Mouse (Mus musculus): ENCODE data around the gene Ccdc18. TPM values are rescaled to one million over a fixed set of nuclear protein-coding genes. Genes with fewer than 3 reads are reported as not detected.
A peak's percentile ranks its signal among the peaks of the same experiment; 100 is the strongest.
"Not testable (repeated sequence)": the region's sequence is repeated elsewhere in the genome, so short reads cannot be mapped to it uniquely, and the experiment has no call there.

The Ccdc18 gene
- total RNA-seq, 2 experiments from 2014 or later: 13.1 to 23.4 TPM

DNA sequence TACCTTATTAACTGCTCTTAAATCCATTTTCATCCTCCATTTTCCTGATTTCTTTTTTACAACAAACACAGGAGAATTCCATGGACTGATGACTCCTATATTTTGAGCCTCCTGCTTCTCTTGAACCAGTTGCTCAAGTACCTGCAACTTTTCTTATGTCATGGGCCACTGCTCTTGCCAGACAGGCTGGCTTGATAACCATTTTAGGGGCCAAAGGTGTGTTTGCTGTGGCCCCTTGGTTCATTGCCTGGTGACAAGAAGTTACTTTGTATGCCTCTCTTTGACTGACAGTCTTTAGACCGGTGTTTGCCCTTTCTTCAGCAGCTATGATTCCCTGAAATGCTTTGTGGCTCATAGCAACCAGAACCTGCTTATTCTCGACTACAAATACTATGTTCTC lies 117.4 kb downstream of the Ccdc18 start:
- no peak for ATAC-seq (replicated peaks; ENCODE audit: poor library complexity, severe bottlenecking)

DNA sequence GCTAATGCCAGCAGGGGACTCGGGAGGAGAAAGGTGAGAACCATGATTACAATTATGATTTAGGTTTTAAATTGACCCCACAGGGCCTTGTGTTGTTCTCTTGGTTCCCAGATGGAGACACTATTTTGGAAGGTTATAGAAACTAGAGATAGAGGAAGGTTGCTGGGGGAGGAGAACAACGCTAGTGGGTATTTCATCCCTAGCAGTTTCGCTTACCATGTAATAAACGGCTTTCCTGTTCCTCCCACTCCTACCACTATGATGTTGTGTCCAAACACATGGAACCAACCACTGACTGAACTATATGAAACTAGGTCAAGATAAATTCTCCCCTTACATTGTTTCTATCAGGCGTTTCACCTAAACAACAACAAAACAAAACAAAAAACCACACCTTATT lies 122.6 kb downstream of the Ccdc18 start:
- ATAC-seq (replicated peaks; ENCODE audit: poor library complexity, severe bottlenecking): peak; percentile 89

DNA sequence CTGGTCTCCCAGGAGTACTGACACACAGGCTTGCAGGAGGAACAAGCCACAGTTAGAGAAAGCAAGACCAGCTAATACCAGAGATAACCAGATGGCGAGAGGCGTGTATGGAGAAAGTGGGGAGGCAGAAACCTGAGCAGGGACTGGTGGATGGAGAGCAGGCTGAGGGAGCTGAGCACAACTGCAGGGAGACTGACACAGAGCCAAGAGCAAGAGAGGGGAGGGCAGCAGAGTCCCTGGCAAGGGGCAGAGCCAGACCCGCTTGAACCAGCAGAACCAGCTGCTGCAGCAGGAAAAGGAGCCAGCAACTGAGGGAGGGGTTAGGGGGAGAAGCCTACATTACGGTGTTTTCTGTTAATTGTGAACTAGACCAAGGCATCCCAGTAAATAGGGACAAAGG lies 130.0 kb downstream of the Ccdc18 start:
- no peak for ATAC-seq (replicated peaks; ENCODE audit: poor library complexity, severe bottlenecking)

- not testable (repeated sequence) for ATAC-seq (replicated peaks; ENCODE audit: poor library complexity, severe bottlenecking)
Measured at GRCm38 (mm10) chr5:108263785-108264184, 131.1 kb downstream of the Ccdc18 start.

DNA sequence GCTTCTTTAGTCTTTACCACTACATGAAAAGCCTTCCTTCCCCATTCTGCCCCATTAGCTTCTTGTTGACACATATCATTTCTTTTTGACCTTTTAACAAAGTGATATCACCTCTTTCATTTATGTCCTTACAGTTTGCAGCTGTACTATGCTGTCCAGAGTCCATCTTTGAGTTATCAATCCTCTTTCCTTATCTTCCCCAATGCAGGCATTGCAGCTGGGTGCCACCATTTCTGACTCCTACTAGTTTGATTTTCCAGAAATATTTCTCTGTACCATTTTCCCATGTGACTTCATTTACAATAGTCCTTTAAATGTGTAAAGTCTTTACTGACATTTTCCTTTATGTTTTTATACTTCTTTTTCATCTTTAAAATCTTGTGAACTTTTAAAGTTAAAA lies 134.3 kb downstream of the Ccdc18 start:
- no peak for ATAC-seq (replicated peaks; ENCODE audit: poor library complexity, severe bottlenecking)

DNA sequence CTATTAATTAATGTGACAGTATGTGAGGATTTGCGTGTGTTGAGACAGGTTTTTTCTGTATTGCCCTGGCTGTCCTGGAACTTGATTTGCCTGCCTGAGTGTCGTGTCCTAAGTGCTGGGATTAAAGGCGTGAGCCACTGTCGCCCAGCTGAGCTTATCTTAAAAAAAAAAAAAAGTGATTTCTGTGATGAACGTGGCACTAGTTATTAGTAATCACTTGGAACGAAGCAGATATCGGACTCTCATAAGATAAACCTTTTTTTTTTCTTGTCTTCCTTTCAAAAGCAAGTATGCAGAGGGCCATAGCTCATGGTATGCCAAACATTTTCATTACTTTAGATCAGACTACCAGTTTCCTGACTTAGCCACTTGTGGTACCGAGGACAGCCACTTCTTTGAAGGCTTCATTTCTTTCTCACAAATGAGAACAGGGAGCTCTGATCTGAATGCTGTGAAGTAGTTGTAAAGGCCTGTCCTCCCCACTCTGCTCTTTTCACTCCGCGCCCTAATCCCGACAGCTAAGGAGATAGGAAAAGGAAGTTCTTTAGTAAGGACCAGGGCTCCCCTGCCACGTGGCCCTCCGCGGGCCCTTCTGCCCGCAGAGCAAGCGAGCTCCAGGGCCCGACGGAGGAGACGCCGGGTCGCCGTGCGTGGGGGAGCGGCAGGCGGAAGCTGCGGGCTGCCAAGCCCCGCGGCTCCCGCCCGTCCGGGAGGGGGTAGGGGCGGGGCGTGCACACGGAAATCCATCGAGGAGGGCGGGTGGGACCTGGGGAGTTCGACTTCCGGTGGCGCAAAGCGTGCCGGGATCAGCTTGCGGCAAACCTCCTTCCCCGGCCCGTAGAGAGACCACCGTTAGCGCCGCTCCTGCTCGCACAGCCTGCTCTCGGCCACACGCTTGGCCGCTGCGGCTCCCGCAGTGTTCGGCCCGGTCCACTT lies 135.7 kb downstream of the Ccdc18 start, which contains the start of gene Dr1:
TSS of gene Dr1 (plus strand) at position 771 of the 936 bp plus-strand sequence.
- ATAC-seq (replicated peaks; ENCODE audit: poor library complexity, severe bottlenecking): peak; percentile 88

- peak; percentile 8 for ATAC-seq (replicated peaks; ENCODE audit: poor library complexity, severe bottlenecking)
Measured at GRCm38 (mm10) chr5:108269063-108269810, 136.6 kb downstream of the Ccdc18 start.

- no peak for ATAC-seq (replicated peaks; ENCODE audit: poor library complexity, severe bottlenecking)
Measured at GRCm38 (mm10) chr5:108269811-108270151, 137.1 kb downstream of the Ccdc18 start.

DNA sequence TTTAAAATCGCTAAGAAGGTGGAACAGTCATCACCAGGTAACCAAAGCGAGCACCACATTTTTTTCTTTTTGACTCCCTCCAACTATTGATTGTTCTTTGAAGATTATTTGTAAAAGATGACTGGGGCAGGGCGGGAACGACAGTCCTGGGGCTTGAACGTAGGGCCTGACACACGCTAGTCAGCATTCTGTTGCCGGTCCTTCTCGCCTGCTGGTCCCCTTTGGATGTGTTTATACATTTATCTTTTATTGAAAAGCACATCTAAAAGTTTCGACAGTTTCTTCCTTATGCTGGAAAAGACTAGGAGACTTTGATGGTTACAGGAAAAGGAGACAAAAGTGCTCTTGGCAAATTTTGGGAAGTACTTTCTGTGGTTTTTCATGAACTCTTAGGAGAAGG lies 137.7 kb downstream of the Ccdc18 start:
- no peak for ATAC-seq (replicated peaks; ENCODE audit: poor library complexity, severe bottlenecking)

- not testable (repeated sequence) for ATAC-seq (replicated peaks; ENCODE audit: poor library complexity, severe bottlenecking)
Measured at GRCm38 (mm10) chr5:108271345-108271744, 138.7 kb downstream of the Ccdc18 start.

Other genes with a start within 250 kb of the Ccdc18 start
- gene Rpl5, start 232.4 kb upstream of the Ccdc18 start, total RNA-seq (2014; fragmentation: Nextera tagmentation): 433 and 504 TPM in 2 replicates
- 310 and 457 TPM in 2 replicates for gene Rpl5, start 232.4 kb upstream of the Ccdc18 start, total RNA-seq (2017)
- 21.8 and 32.0 TPM in 2 replicates for gene Fam69a, start 145.8 kb upstream of the Ccdc18 start, total RNA-seq (2014; fragmentation: Nextera tagmentation)
- gene Fam69a, start 145.8 kb upstream of the Ccdc18 start, total RNA-seq (2017): 16.8 and 22.9 TPM in 2 replicates
- 77.6 and 89.9 TPM in 2 replicates for gene Mtf2, start 67.2 kb upstream of the Ccdc18 start, total RNA-seq (2014; fragmentation: Nextera tagmentation)
- gene Mtf2, start 67.2 kb upstream of the Ccdc18 start, total RNA-seq (2017): 131 and 135 TPM in 2 replicates
- gene Tmed5, start 255 bp upstream of the Ccdc18 start, total RNA-seq (2014; fragmentation: Nextera tagmentation): 60.2 and 62.0 TPM in 2 replicates
- gene Tmed5, start 255 bp upstream of the Ccdc18 start, total RNA-seq (2017): 92.9 and 106 TPM in 2 replicates
- gene Dr1, start 136.0 kb downstream of the Ccdc18 start, total RNA-seq (2014; fragmentation: Nextera tagmentation): 61.9 and 64.0 TPM in 2 replicates
- gene Dr1, start 136.0 kb downstream of the Ccdc18 start, total RNA-seq (2017): 62.9 and 71.9 TPM in 2 replicates
- 5.6 and 7.7 TPM in 2 replicates for gene Pigg, start 179.7 kb downstream of the Ccdc18 start, total RNA-seq (2014; fragmentation: Nextera tagmentation)
- gene Pigg, start 179.7 kb downstream of the Ccdc18 start, total RNA-seq (2017): 5.5 and 6.1 TPM in 2 replicates
- gene Gm42517, start 235.0 kb downstream of the Ccdc18 start, total RNA-seq (2014; fragmentation: Nextera tagmentation): not detected in 2 replicates
- not detected in 2 replicates for gene Gm42517, start 235.0 kb downstream of the Ccdc18 start, total RNA-seq (2017)

Measured in granulocyte monocyte progenitor cell, adult 5-6 weeks (primary cell).